Mouse (Mus musculus): ENCODE results near the gene Myt1l.

Gene Myt1l

DNA sequence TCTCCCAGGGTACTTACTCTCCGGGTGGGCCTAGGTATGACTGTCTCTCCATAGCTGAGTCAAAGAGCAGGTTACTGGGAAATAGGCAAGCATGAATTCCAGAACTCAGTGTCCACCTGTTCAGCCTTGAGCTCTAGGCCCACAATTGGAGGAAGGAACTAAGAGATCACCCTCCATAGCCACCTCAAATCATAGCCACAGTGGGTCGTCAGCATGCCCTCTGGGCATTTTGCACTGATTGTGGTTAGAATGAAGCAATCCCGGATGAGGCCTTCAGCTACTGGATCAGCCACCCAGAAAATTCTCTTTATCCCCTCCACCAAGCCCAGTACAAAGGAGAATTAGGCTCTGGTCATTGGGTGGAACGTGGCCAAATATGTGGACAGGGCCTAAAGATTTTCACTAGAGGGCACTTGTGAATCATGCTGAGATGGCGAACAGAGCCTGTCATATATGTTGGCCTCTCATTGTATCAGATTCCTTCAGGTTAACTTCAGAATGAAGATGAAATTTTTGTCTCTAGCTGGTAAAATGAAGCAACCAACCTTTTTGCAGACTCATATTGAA is 267.0 kb downstream of the Myt1l start:
- no peak for ATAC-seq (ENCODE audit: insufficient number of reproducible peaks, low FRiP score, low TSS enrichment)

DNA sequence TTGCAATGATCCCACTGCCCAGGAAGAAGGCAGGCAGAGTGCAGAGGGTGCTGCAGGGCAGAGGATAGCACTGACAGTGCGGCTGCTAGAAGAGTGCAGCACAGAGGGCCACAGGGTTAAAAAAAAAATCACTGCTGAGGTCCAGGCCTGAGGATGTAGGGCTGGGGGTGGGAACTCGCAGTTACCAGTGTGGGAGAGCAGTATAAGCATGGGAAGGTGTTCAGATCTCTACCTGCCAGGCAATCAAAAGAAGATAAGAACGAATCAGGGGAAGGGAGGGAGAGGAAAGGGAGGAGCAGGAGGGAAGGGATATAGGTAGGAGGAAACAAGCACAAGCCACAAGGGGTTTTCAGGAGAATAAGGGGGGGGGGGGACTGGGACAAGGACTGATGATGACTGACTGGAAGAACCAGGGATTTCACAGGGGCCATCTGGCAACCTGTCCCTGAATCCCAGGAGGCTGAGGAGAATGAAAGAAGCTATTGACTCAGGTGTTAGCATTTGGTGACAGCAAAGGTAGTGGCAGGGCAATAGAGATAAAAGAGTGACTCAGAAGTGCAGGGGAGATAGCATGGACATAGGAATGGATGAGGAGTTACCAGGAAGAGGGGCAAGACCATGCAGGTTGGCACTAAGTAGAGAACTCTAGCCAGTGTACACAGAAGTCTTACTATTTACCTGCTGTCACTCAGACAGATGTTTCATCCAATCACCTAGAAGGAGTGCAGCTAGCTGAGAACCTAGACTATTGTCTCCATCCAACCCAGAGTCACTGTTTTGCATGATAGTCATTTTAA is 270.6 kb downstream of the Myt1l start:
- no peak for ATAC-seq (ENCODE audit: insufficient number of reproducible peaks, low FRiP score, low TSS enrichment)

- ATAC-seq (ENCODE audit: insufficient number of reproducible peaks, low FRiP score, low TSS enrichment): no peak
These were observed 278.2 kb downstream of the Myt1l start for GRCm38 (mm10) chr12:29806415-29806814.

DNA sequence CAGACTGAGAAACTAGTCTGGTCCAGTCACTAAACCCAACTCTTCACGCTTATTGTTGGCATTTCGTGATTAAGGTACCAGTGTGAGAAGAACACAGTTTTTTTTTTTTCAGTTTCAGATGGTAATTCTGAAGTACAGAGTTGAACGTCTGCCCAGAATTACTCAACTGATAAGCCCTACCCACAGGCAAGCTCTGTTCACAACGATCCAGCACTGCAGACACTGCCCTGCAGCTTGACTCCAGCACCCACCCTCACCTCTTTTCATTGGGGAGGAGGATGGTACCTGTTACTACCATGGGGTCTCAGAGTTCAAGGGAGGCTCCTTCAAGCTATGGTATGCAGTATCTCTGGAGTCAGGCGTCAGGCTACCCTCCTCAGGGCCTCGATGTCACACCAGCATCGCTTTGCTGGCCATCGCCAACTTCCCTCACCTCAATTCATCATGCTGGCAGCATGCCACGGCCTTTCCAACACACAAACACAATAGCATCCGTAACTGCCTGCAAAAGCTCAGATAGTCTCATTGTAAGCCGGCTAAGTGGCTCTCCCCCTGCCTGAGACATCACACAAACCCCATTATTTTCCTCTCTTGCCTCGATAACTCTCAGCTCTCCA is 281.5 kb downstream of the Myt1l start:
- ATAC-seq (ENCODE audit: insufficient number of reproducible peaks, low FRiP score, low TSS enrichment): no peak

DNA sequence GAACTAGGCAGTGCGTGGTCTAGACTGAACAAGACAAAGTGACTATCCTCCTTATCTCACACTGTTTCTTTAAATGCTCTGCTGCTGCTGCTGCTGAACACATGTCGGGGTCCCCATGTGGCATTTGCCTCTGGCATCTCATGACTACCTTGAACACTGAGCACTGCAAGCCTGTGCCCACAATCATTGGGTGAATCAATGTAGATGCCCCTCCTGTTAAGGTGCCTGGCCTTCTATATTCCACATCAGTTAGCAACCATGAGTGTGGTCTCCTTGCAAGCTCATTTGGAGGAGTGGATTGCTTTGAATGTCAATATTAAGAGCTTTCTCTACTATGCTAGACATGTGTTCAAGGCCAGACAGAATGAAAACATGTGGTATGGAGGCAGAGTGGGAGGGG is 287.3 kb downstream of the Myt1l start:
- no peak for ATAC-seq (ENCODE audit: insufficient number of reproducible peaks, low FRiP score, low TSS enrichment)

DNA sequence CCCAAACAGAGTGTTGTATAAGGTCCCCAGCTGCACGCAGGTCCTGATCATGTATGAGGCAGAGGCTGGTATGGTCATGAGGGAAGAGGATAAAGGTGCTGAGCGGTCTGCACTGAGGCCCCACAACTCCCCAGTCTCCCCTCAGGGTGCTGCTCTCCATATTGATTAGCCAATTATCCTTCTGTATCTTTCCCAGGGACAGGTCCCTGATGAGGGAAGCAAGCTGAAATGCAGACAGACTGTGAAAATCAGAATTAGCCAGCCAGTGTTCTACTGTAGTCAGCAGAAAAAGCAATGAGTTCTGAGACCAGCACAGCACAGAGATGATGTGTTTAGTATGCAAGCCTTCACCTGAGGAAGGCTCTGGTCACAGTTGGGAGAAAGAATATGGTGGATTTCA is 287.9 kb downstream of the Myt1l start:
- ATAC-seq (ENCODE audit: insufficient number of reproducible peaks, low FRiP score, low TSS enrichment): no peak

- ATAC-seq (ENCODE audit: insufficient number of reproducible peaks, low FRiP score, low TSS enrichment): no peak
These were observed 288.6 kb downstream of the Myt1l start for GRCm38 (mm10) chr12:29816761-29817160.

- no peak for ATAC-seq (ENCODE audit: insufficient number of reproducible peaks, low FRiP score, low TSS enrichment)
These were observed 294.0 kb downstream of the Myt1l start for GRCm38 (mm10) chr12:29822216-29822615.

DNA sequence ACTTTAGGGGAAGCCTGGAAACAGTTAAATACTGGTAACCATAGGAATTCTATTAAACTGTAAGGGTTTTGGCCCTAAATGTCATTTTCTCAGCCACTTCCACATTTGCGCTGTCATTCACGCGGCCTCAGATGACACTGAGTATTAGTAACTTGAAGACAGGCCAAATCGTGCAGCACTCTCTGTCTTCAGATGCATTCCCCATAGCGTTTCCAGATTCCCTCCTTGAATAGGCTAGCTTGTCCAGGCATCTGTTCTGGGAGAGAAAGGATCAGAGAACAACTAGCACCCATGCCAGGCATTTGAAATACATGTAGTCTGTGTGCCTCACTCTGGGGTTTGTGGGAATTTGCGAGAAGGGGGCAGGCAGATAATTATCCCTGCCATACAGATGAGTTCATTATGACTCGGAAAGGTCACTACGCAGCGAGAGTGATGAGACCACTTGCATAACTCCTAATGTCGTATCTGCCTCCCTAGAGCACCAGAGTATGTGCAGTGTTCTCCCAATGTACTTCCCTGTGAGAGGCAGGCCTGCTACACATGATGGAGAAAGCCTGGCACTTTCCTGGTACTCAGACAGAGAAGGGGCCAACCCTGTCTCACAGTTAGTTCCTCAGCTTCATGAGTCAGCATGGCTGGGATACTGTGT is 295.7 kb downstream of the Myt1l start:
- ATAC-seq (ENCODE audit: insufficient number of reproducible peaks, low FRiP score, low TSS enrichment): no peak

GRCm38 (mm10) chr12:29830571-29830970 is 302.4 kb downstream of the Myt1l start:
- no peak for ATAC-seq (ENCODE audit: insufficient number of reproducible peaks, low FRiP score, low TSS enrichment)

DNA sequence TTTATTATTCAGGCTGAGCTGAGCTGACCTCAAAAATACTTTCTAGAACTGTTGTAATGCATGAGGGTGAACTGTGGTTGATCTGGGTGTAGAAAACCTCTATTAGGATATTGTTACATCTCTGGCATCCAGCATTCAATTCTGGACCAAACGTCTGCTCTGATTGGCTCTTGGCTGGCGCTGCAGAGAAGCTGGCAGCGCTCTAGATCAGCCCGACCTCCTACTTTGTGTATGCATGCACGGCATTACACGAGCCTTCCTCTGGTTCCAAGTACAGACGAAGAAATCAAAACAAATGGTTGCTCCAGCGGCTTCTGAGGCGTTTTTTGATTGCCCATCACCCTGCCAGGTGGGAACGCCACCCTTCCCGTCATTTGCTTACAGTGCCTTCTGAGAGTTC is 303.2 kb downstream of the Myt1l start:
- 0 out of 2 replicates have a peak, but pooled peaks have one; percentile 33 for ATAC-seq (ENCODE audit: insufficient number of reproducible peaks, low FRiP score, low TSS enrichment)

DNA sequence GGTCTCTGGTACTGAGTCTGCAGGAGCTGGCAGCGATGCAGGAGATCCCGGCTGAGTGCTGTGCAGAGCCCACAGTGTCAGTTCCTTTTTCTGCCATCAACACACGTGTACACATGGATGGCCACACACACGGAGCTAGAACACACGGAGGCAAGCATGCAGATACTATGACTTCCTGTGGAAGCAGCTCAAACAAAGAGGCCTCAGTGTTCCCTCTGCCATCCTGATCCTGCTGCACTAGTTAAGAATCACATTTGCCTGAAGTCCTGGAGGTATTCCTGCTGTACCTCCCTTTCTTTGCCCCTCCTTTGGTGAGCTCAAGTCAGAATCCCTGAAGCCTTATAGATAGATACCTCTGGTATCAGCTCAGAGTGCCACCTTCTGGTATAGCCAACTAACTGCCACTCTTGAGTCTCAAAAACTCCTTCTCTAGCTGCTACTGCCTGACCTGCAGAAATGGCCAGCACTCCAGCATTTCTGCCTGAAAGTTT is 309.2 kb downstream of the Myt1l start:
- ATAC-seq (ENCODE audit: insufficient number of reproducible peaks, low FRiP score, low TSS enrichment): peak; percentile 81

DNA sequence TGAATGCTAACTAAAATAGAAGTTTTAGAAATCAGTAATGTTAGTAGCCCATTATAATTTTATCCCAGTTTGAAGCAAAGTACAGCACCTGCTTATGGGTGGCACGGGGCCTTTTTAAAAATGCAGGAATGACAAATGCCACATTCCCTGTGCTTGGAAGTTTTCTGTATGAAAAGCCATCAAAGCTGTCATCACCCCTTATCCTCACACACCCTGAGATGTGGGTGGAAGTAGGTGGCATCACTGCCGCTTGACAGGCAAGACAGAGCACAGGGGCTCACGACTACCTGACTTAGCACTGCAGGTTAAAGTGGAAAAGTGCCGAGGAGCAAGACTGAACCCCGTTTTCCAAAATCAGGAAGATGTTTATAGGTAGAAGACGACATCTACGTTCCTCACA is 310.2 kb downstream of the Myt1l start:
- no peak for ATAC-seq (ENCODE audit: insufficient number of reproducible peaks, low FRiP score, low TSS enrichment)

DNA sequence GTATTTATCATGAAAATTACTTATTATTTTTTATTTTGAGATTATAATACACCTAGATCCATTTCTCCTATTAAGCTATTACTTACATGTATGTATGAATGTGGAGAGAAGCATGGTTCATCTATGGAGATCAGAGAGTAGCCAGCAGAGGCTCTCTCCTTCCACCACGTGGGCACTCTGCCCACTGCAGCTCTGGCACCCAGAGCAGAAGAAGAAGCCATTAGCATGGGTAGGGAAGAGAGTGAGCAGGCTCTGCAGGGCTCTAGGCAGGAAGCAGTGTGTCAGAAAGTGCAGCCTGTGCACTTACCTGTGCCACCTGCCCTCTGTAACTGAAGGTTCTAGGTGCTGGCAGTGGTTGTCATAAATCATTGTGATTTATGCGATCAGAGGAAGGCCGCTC is 321.8 kb downstream of the Myt1l start:
- ATAC-seq (ENCODE audit: insufficient number of reproducible peaks, low FRiP score, low TSS enrichment): peak; percentile 62

DNA sequence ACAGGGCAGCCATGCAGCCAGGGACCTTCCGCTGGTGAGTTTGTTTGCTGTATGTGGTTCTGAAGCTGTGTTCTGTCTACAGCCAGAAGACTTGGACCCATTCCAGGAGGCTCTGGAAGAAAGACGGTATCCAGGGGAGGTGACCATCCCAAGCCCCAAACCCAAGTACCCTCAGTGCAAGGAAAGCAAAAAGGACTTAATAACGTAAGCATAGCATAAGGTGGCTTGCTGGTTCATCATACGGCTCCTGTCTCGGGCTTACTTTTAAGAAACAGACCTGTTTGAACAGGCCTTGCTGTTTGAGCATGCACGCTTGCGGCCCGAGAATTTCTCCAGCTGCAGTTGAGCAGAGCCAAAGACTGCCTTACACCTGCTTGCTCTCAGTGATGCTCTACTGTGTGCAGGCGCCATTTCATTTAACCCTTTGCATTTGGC is 326.0 kb downstream of the Myt1l start:
- ATAC-seq (ENCODE audit: insufficient number of reproducible peaks, low FRiP score, low TSS enrichment): no peak

GRCm38 (mm10) chr12:29855007-29855406 is 326.8 kb downstream of the Myt1l start:
- no peak for ATAC-seq (ENCODE audit: insufficient number of reproducible peaks, low FRiP score, low TSS enrichment)

GRCm38 (mm10) chr12:29860986-29861385 is 332.8 kb downstream of the Myt1l start:
- ATAC-seq (ENCODE audit: insufficient number of reproducible peaks, low FRiP score, low TSS enrichment): peak; percentile 80

GRCm38 (mm10) chr12:29868295-29868694 is 340.1 kb downstream of the Myt1l start:
- ATAC-seq (ENCODE audit: insufficient number of reproducible peaks, low FRiP score, low TSS enrichment): no peak

DNA sequence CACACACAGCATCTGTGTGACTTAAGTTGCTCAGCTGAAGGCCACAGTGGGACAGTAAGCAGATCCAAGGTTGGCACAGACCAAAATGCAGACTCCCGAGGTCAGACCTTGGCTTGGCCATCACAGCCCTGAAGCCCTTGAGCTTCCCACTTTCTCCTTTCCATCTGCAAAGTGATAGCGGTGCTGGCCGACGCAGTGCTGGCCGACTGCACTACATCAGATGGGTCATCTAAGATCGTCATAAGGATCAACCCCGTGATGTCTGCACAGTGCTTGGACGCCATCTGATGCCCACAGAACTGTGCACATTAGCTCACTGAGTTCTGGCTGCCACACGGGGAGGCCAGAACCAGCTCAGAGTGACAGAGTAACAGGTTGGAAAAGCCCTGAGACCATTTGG is 340.6 kb downstream of the Myt1l start:
- ATAC-seq (ENCODE audit: insufficient number of reproducible peaks, low FRiP score, low TSS enrichment): peak; percentile 32; the same call in 1 of the 2 replicates

DNA sequence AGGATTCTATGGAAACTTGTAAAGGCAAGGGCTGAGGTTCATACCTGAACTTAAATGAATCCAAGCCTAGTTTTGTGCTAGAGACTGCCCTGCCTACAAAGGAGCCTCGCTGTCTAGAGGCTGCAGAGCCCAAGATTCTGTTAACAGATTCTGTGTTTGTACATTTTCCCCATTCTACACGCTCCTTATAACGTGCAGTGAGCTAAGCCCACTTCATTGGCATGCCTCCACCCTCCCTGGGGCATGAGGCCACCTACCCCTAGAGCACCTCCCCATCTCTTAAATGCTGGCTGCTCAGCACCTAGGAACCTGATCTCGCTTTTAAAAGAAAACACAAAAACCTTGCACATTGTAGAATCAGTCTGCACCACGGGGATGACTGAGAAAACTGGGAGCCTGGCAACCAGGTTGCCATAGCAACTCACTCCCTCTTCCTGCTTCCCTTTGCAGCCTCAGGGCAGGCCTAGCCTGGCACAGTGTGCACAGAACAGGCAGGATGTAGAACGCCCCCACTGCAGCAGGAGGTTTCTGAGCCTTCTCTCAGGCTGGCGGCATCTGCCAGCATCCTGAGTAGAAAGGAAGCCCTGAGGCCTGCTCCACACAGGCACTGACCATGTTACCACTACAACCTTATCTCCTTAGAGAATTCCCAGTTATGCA is 344.1 kb downstream of the Myt1l start:
- peak; percentile 94 for ATAC-seq (ENCODE audit: insufficient number of reproducible peaks, low FRiP score, low TSS enrichment)
